Mouse (Mus musculus): ENCODE results near the gene Snx32. TPM values are rescaled to one million over a fixed set of nuclear protein-coding genes. Genes with fewer than 3 reads are reported as not detected.

Snx32 gene
- polyA plus RNA-seq, 1 experiment, result 18.4 TPM

DNA sequence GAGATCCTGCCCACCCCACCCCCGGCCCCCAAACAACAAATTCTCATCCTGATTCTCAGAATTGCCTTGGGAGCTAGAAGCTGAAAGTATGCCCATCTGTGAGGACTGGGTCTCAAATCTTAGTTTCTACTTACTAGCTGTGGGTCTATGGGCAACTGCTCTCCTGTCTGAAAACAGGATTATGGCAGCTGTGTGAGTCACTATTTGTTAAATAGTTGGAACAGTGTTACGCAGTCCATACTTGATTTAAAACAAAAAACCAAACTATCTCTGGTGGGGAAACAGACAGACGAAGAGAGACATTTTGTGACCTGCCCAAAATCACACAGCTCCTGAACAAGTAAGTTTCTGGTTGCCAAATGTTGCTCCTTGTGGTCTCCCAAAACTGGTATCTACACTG, 60.7 kb downstream of the Snx32 start:
- H3K27ac ChIP-seq (ENCODE audit: insufficient read depth, low read length), result peak overlapping the region; percentile 34; the same call in 1 of the 2 replicates
- H3K4me1 ChIP-seq (ENCODE audit: control insufficient read depth, insufficient read depth, low read length), result peaks cover 13% of the 10 kb centered on the region
- H3K4me3 ChIP-seq (ENCODE audit: insufficient read depth, low read length), result peak overlapping the region; percentile 65; the same call in 1 of the 2 replicates
- TF ChIP-seq POLR2A (IDR thresholded peaks at IDR 0.05; ENCODE audit: low read depth, low read length) (no peak), CTCF (IDR thresholded peaks at IDR 0.05; ENCODE audit: borderline replicate concordance, insufficient read depth, low read length) (no peak)

- H3K4me1 ChIP-seq (ENCODE audit: control insufficient read depth, insufficient read depth, low read length), result peaks cover 19% of the 10 kb centered on the region
- H3K27ac ChIP-seq (ENCODE audit: insufficient read depth, low read length), result peak overlapping the region; percentile 32; the same call in 1 of the 2 replicates
- H3K4me3 ChIP-seq (ENCODE audit: insufficient read depth, low read length), result peak overlapping the region; percentile 65
- TF ChIP-seq POLR2A (IDR thresholded peaks at IDR 0.05; ENCODE audit: low read depth, low read length) (peak; percentile 59; the same call in 1 of the 2 replicates), CTCF (IDR thresholded peaks at IDR 0.05; ENCODE audit: borderline replicate concordance, insufficient read depth, low read length) (no peak)
Observed at GRCm38 (mm10) chr19:5448354-5449150, 61.8 kb downstream of the Snx32 start.

DNA sequence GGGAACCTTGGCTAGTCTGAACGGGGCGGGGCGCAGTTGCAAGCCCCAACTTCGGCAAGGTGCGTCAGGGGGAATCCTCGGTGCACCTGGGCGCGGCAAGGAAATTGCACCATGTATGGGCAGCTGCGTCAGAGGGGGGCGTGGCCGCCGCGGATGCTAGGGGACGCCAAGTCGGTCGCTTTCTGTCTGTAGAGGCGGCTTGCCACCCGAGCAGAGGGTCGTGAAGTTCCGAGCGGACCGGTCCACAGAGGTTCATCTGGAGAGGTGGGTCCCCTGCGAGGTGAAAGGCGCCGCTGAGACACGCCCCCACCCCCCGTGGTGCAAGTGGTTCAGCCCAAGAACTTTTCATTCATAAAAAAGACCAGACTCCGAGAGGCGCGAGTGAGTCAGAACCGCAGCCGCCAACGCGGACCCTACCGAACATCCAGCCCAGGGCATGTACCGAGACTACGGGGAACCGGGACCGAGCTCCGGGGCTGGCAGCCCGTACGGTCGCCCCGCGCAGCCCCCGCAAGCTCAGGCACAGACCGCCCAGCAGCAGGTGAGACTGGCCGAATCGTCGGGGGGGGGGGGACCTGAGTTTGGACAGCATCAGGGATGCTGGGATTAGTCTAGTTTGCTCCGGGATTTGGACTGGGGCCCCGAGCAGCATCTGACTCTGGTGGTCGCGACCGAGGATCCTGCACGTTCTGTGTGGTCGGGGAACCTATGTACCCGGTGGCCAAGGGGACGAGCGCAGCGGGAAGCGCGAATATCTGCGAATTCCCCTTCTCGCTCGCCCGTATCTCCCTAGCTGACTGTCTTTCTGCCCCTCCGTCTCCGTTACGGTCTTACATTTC, 62.6 kb downstream of the Snx32 start, which contains the start of gene Fosl1:
Gene Fosl1, plus strand, starts transcription at position 33 of the 839 bp plus-strand sequence.
- peaks cover 19% of the 10 kb centered on the region for H3K4me1 ChIP-seq (ENCODE audit: control insufficient read depth, insufficient read depth, low read length)
- TF ChIP-seq POLR2A (IDR thresholded peaks at IDR 0.05; ENCODE audit: low read depth, low read length) (peak; percentile 81), CTCF (IDR thresholded peaks at IDR 0.05; ENCODE audit: borderline replicate concordance, insufficient read depth, low read length) (no peak)
- H3K27ac ChIP-seq (ENCODE audit: insufficient read depth, low read length), result peak within 1 kb of the TSS; percentile 32; the same call in 1 of the 2 replicates
- H3K4me3 ChIP-seq (ENCODE audit: insufficient read depth, low read length), result peak within 1 kb of the TSS; percentile 65

GRCm38 (mm10) chr19:5445747-5446146, 64.6 kb downstream of the Snx32 start:
- TF ChIP-seq POLR2A (IDR thresholded peaks at IDR 0.05; ENCODE audit: low read depth, low read length), result no peak
- no peak for TF ChIP-seq CTCF (IDR thresholded peaks at IDR 0.05; ENCODE audit: borderline replicate concordance, insufficient read depth, low read length)
- H3K4me3 ChIP-seq (ENCODE audit: insufficient read depth, low read length), result no peak overlapping the region
- peaks cover 19% of the 10 kb centered on the region for H3K4me1 ChIP-seq (ENCODE audit: control insufficient read depth, insufficient read depth, low read length)
- 0 out of 2 replicates have a peak overlapping the region, but pooled peaks have one; percentile 56 for H3K27ac ChIP-seq (ENCODE audit: insufficient read depth, low read length)

DNA sequence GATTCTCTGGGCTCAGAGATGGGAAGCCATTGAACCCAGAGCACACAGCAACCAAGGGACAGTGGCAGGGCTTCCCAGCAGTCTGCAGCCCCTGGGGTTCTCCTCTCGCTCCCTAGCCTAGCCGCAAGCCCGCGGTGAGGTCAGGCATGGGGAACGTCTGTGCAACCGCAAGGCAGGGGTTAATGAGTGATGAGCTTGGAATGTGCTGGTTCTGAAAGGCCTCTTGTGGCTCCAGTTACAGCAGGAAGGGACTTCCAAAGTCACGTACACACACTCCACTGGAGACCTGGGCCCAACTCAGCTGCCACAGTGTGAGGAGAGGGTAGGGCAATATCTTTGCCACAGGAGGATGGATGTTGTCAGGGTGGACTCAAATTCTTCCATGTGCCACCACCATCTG, 65.4 kb downstream of the Snx32 start:
- Histone ChIP-seq H3K4me3 (ENCODE audit: insufficient read depth, low read length) (no peak overlapping the region), H3K4me1 (ENCODE audit: control insufficient read depth, insufficient read depth, low read length) (peaks cover 18% of the 10 kb centered on the region), H3K27ac (ENCODE audit: insufficient read depth, low read length) (peak overlapping the region; percentile 56)
- TF ChIP-seq CTCF (IDR thresholded peaks at IDR 0.05; ENCODE audit: borderline replicate concordance, insufficient read depth, low read length) (no peak), POLR2A (IDR thresholded peaks at IDR 0.05; ENCODE audit: low read depth, low read length) (no peak)

- Histone ChIP-seq H3K4me3 (ENCODE audit: insufficient read depth, low read length) (no peak overlapping the region), H3K27ac (ENCODE audit: insufficient read depth, low read length) (peak overlapping the region; percentile 51), H3K4me1 (ENCODE audit: control insufficient read depth, insufficient read depth, low read length) (peaks cover 16% of the 10 kb centered on the region)
- TF ChIP-seq CTCF (IDR thresholded peaks at IDR 0.05; ENCODE audit: borderline replicate concordance, insufficient read depth, low read length) (no peak), POLR2A (IDR thresholded peaks at IDR 0.05; ENCODE audit: low read depth, low read length) (no peak)
Observed at GRCm38 (mm10) chr19:5444371-5444908, 65.9 kb downstream of the Snx32 start.

Other genes starting within 250 kb of the Snx32 start
- gene Pacs1, start 237.4 kb downstream of the Snx32 start, polyA plus RNA-seq (2011; ENCODE audit: insufficient read length, low read depth, missing spikeins), result 23.3 and 23.5 TPM in 2 replicates
- gene Sf3b2, start 215.1 kb downstream of the Snx32 start, polyA plus RNA-seq (2011; ENCODE audit: insufficient read length, low read depth, missing spikeins), result 126 and 140 TPM in 2 replicates
- 0.20 and 0.35 TPM in 2 replicates for gene Gal3st3, start 212.2 kb downstream of the Snx32 start, polyA plus RNA-seq (2011; ENCODE audit: insufficient read length, low read depth, missing spikeins)
- not detected in 2 replicates for gene Catsper1, start 174.8 kb downstream of the Snx32 start, polyA plus RNA-seq (2011; ENCODE audit: insufficient read length, low read depth, missing spikeins)
- gene Cst6, start 161.0 kb downstream of the Snx32 start, polyA plus RNA-seq (2011; ENCODE audit: insufficient read length, low read depth, missing spikeins), result 2.6 and 7.3 TPM in 2 replicates
- 19.5 and 26.6 TPM in 2 replicates for gene Eif1ad, start 143.8 kb downstream of the Snx32 start, polyA plus RNA-seq (2011; ENCODE audit: insufficient read length, low read depth, missing spikeins)
- gene Banf1, start 143.4 kb downstream of the Snx32 start, polyA plus RNA-seq (2011; ENCODE audit: insufficient read length, low read depth, missing spikeins), result 149 and 154 TPM in 2 replicates
- 34.7 and 35.3 TPM in 2 replicates for gene Sart1, start 121.8 kb downstream of the Snx32 start, polyA plus RNA-seq (2011; ENCODE audit: insufficient read length, low read depth, missing spikeins)
- gene Tsga10ip, start 108.0 kb downstream of the Snx32 start, polyA plus RNA-seq (2011; ENCODE audit: insufficient read length, low read depth, missing spikeins), result not detected in 2 replicates
- gene Drap1, start 85.6 kb downstream of the Snx32 start, polyA plus RNA-seq (2011; ENCODE audit: insufficient read length, low read depth, missing spikeins), result 152 and 169 TPM in 2 replicates
- gene AI837181, start 85.4 kb downstream of the Snx32 start, polyA plus RNA-seq (2011; ENCODE audit: insufficient read length, low read depth, missing spikeins), result 47.2 and 48.3 TPM in 2 replicates
- 13.4 and 35.0 TPM in 2 replicates for gene Fosl1, start 63.0 kb downstream of the Snx32 start, polyA plus RNA-seq (2011; ENCODE audit: insufficient read length, low read depth, missing spikeins)
- gene Ccdc85b, start 52.6 kb downstream of the Snx32 start, polyA plus RNA-seq (2011; ENCODE audit: insufficient read length, low read depth, missing spikeins), result 3.0 and 5.2 TPM in 2 replicates
- 53.1 and 66.3 TPM in 2 replicates for gene Fibp, start 49.9 kb downstream of the Snx32 start, polyA plus RNA-seq (2011; ENCODE audit: insufficient read length, low read depth, missing spikeins)
- gene Ctsw, start 42.0 kb downstream of the Snx32 start, polyA plus RNA-seq (2011; ENCODE audit: insufficient read length, low read depth, missing spikeins), result 0.76 and 1.0 TPM in 2 replicates
- 368 and 420 TPM in 2 replicates for gene Efemp2, start 36.6 kb downstream of the Snx32 start, polyA plus RNA-seq (2011; ENCODE audit: insufficient read length, low read depth, missing spikeins)
- 21.8 and 27.1 TPM in 2 replicates for gene Mus81, start 22.1 kb downstream of the Snx32 start, polyA plus RNA-seq (2011; ENCODE audit: insufficient read length, low read depth, missing spikeins)
- 1,890 and 1,995 TPM in 2 replicates for gene Cfl1, start 20.1 kb downstream of the Snx32 start, polyA plus RNA-seq (2011; ENCODE audit: insufficient read length, low read depth, missing spikeins)
- 0.97 and 1.4 TPM in 2 replicates for gene 1700020D05Rik, start 6.8 kb downstream of the Snx32 start, polyA plus RNA-seq (2011; ENCODE audit: insufficient read length, low read depth, missing spikeins)
- gene Ovol1, start 50.1 kb upstream of the Snx32 start, polyA plus RNA-seq (2011; ENCODE audit: insufficient read length, low read depth, missing spikeins), result not detected in 2 replicates
- 3.1 and 3.2 TPM in 2 replicates for gene Ap5b1, start 57.5 kb upstream of the Snx32 start, polyA plus RNA-seq (2011; ENCODE audit: insufficient read length, low read depth, missing spikeins)
- 36.9 and 38.5 TPM in 2 replicates for gene Rnaseh2c, start 91.3 kb upstream of the Snx32 start, polyA plus RNA-seq (2011; ENCODE audit: insufficient read length, low read depth, missing spikeins)
- 41.4 and 46.4 TPM in 2 replicates for gene Kat5, start 99.7 kb upstream of the Snx32 start, polyA plus RNA-seq (2011; ENCODE audit: insufficient read length, low read depth, missing spikeins)
- 53.6 and 62.3 TPM in 2 replicates for gene Rela, start 126.9 kb upstream of the Snx32 start, polyA plus RNA-seq (2011; ENCODE audit: insufficient read length, low read depth, missing spikeins)
- 16.7 and 19.1 TPM in 2 replicates for gene Sipa1, start 153.2 kb upstream of the Snx32 start, polyA plus RNA-seq (2011; ENCODE audit: insufficient read length, low read depth, missing spikeins)
- gene Map3k11, start 178.2 kb upstream of the Snx32 start, polyA plus RNA-seq (2011; ENCODE audit: insufficient read length, low read depth, missing spikeins), result 9.3 and 14.2 TPM in 2 replicates
- 43.0 and 48.4 TPM in 2 replicates for gene Pcnx3, start 178.4 kb upstream of the Snx32 start, polyA plus RNA-seq (2011; ENCODE audit: insufficient read length, low read depth, missing spikeins)
- gene Kcnk7, start 193.8 kb upstream of the Snx32 start, polyA plus RNA-seq (2011; ENCODE audit: insufficient read length, low read depth, missing spikeins), result not detected in 2 replicates
- 62.8 and 86.1 TPM in 2 replicates for gene Ehbp1l1, start 215.8 kb upstream of the Snx32 start, polyA plus RNA-seq (2011; ENCODE audit: insufficient read length, low read depth, missing spikeins)
- gene Fam89b, start 219.1 kb upstream of the Snx32 start, polyA plus RNA-seq (2011; ENCODE audit: insufficient read length, low read depth, missing spikeins), result 51.3 and 54.8 TPM in 2 replicates
- 119 and 136 TPM in 2 replicates for gene Ltbp3, start 230.4 kb upstream of the Snx32 start, polyA plus RNA-seq (2011; ENCODE audit: insufficient read length, low read depth, missing spikeins)